Mouse (Mus musculus) lung, adult 2 months (tissue): ENCODE results near the gene Clptm1. TPM values are rescaled to one million over a fixed set of nuclear protein-coding genes. Genes with fewer than 3 reads are reported as not detected.

ENCODE experiments used
- DNase-seq: peaks from one replicate; pipeline ENCODE4 v3.0.0; 2022
- H3K4me1 ChIP-seq: fragments of 200-500 bp; 2 replicates; pipeline ENCODE4 v1.6.1; 2011; ENCODE audit warnings: low read length; ENCODE audit not compliant: control insufficient read depth, insufficient read depth
- H3K4me3 ChIP-seq: fragments of 200-500 bp; replicated peaks from 2 replicates; pipeline ENCODE3; 2011; ENCODE audit warnings: low read depth, mild to moderate bottlenecking, control low read depth, low read length; ENCODE audit errors: extremely low read depth
- CTCF ChIP-seq: fragments of 200-500 bp; IDR thresholded peaks from 2 replicates; pipeline ENCODE4 v1.5.1; 2011; ENCODE audit warnings: mild to moderate bottlenecking, low read length, control low read depth; ENCODE audit not compliant: insufficient read depth
- POLR2A ChIP-seq: fragments of 200-500 bp; IDR thresholded peaks from 2 replicates; pipeline ENCODE4 v1.6.1; 2011; ENCODE audit warnings: low read depth, mild to moderate bottlenecking, control low read depth, low read length, borderline replicate concordance; ENCODE audit errors: extremely low read depth
- WGBS: fragments of 180-500 bp; shearing (Covaris S2); methylation state at CpG from one replicate; pipeline ENCODE4 v1.1.7; 2018; 5-methylcytosine and 5-hydroxymethylcytosine counted together
- polyA plus RNA-seq: library from polyadenylated mRNA; depleted of rRNA; stranded (reverse); fragments of >200 nt; gene quantifications from 2 replicates; pipeline ENCODE4 v1.2.3, GENCODE M21; 2012; rRNA removed

Gene Clptm1
- polyA plus RNA-seq, 1 experiment: 143 TPM

DNA sequence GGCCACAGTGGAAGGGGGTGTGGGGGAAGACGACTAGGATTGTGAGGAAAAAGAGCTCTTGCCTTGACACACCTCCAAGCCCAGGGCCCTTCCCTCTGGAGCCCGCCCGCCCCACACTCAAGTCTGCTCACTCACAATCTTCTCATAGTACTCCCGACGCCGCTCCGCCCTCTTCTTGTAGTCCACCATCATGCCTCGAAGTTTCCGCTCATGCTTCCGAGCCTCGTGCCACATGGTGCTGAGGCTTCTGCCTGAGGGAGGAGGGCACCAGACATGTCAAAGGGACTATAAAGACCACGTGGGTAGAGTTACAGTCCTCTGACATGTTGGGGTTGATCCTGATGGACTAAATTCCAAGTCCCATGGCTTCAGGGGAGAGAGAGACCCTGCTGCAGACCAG is 61.8 kb downstream of the Clptm1 start:
- peaks cover 9% of the 10 kb centered on the region for H3K4me1 ChIP-seq
- WGBS: 74% methylated on average over 12 of the region's 12 CpGs
- TF ChIP-seq CTCF: no peak
- no peak for TF ChIP-seq POLR2A
- no peak for DNase-seq
- H3K4me3 ChIP-seq: no peak overlapping the region

DNA sequence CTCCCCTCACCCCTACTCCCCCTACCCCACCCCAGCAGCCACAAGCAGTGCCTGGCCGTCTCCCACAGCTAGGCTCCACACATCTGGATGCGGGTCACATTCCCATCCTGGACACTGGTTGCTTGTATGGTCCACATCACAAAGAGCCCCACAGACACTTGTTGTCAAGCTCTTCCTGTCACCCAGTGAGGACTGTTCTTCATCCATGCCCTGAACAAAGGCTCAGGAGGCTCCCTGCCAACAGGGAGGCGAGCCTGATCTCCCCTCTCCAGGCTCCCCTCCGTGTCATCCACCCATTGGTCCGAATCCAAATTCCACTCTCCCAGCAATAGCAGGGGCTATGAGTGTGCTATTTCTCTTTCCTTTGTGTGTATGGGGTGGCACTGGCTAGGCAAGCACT is 64.3 kb downstream of the Clptm1 start:
- TF ChIP-seq POLR2A (no peak), CTCF (no peak)
- WGBS: 40% methylated on average over 5 of the region's 5 CpGs
- no peak for DNase-seq
- Histone ChIP-seq H3K4me1 (peaks cover 9% of the 10 kb centered on the region), H3K4me3 (no peak overlapping the region)

DNA sequence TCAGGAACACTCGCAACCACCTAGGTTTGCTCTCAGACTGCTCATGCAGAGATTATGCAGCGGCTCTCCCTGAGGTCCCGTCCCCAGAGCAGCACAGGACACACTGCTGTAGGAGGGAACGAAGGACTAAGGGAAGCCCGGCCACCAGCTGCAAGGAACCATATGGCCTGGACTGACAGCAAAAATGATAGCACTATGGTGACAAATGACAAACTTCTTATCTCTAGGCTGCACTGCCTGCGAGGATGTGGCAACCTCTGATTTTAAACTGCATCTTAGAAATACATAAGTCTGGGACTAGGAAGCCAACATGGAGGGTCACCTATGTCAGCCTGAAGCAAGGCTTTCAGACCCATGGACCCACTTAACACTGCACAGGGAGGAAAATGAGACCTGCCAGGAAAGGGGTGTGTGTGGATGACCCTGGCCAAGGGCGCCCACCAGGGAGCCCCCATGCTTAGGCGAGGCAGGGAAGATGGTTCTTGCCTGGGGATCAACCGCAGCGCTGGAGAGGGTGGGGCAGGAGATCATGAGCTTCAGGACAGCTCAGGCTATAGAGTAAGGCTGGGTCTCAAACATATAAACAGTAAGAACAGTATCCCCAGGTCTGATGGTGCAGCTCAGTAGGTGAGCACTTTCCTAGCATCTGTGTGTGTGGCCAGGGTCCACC is 71.6 kb downstream of the Clptm1 start:
- Histone ChIP-seq H3K4me3 (no peak overlapping the region), H3K4me1 (no peaks in the 10 kb centered on the region)
- TF ChIP-seq POLR2A (no peak), CTCF (no peak)
- 84% methylated on average over 10 of the region's 10 CpGs for WGBS
- DNase-seq: no peak

DNA sequence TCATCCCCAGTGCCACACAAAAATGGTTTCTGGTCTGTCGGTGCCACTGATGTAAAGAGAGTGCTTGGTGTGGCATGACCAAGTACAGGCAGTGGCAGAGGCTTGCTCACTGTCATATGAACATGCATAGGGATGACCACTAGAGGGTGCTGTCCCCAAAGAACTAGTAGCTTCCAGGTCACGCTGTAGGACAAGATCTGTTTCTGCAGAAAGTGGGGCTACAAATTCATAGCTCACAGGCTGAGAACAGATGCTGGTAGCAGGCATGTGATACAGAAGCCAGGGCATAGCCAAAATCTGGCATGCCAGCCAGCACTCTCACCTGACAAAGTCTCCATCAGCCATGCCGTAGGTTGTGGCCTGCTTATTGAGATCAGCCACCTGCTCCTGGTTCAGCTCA is 74.9 kb downstream of the Clptm1 start:
- TF ChIP-seq POLR2A (no peak), CTCF (peak; percentile 74)
- WGBS: 54% methylated on average over 3 of the region's 3 CpGs
- Histone ChIP-seq H3K4me3 (no peak overlapping the region), H3K4me1 (no peaks in the 10 kb centered on the region)
- peak; percentile 59 for DNase-seq

DNA sequence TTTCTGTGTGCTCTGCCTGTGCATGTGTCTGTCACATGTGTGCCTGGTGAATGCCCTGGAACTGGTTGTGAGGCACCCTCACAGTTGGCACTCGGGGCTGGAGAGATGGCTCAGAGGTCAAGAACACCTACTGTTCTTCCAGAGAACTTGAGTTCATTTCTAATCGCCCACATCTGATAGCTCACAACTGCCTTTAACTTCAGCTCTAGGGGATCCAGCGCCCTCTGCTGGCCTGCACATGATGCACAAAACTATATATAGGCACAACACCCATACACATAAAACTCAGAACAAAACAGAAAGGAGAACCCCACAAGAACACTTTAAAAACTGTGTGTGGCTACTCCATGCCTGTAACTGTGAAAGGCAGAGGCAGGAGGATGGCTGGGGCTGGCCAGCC is 75.6 kb downstream of the Clptm1 start:
- Histone ChIP-seq H3K4me1 (no peaks in the 10 kb centered on the region), H3K4me3 (no peak overlapping the region)
- no peak for DNase-seq
- TF ChIP-seq CTCF (peak; percentile 52), POLR2A (no peak)
- 48% methylated on average over 3 of the region's 3 CpGs for WGBS

DNA sequence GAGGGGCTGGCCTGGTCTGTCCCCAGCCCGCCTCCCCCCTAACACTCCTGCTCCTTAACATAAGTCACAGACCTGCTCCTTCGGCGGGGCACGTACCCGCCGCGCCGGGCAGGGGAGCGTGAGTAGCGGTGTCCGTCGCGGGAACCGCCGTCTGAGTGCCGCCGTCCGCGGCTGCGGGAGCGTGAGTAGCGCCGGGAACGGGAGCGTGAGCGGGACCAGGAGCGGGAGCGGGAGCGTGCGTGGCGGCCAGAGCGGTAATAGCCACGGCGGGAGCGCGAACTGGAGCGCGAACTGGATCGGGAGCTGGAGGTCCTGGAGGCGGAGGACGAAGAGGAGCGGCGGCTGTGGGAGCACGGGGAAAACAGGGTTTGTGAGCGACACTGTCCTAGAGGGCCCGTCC is 78.6 kb downstream of the Clptm1 start:
- no peak for TF ChIP-seq POLR2A
- no peak for TF ChIP-seq CTCF
- Histone ChIP-seq H3K4me3 (no peak overlapping the region), H3K4me1 (no peaks in the 10 kb centered on the region)
- no peak for DNase-seq
- 88% methylated on average over 46 of the region's 46 CpGs for WGBS

Other genes starting within 250 kb of the Clptm1 start
- 29.2 and 34.3 TPM in 2 replicates for gene Mark4, start 206.2 kb downstream of the Clptm1 start, polyA plus RNA-seq
- gene Exoc3l2, start 201.7 kb downstream of the Clptm1 start, polyA plus RNA-seq: 2.7 and 3.4 TPM in 2 replicates
- gene Bloc1s3, start 156.7 kb downstream of the Clptm1 start, polyA plus RNA-seq: 12.2 and 12.9 TPM in 2 replicates
- gene Trappc6a, start 156.6 kb downstream of the Clptm1 start, polyA plus RNA-seq: 63.1 and 93.4 TPM in 2 replicates
- 0.62 and 17.3 TPM in 2 replicates for gene Nkpd1, start 147.2 kb downstream of the Clptm1 start, polyA plus RNA-seq
- gene Ppp1r37, start 102.0 kb downstream of the Clptm1 start, polyA plus RNA-seq: 113 and 121 TPM in 2 replicates
- gene Zfp296, start 87.7 kb downstream of the Clptm1 start, polyA plus RNA-seq: 4.3 and 5.0 TPM in 2 replicates
- 99.2 and 132 TPM in 2 replicates for gene Gemin7, start 87.4 kb downstream of the Clptm1 start, polyA plus RNA-seq
- gene Clasrp, start 60.5 kb downstream of the Clptm1 start, polyA plus RNA-seq: 96.1 and 134 TPM in 2 replicates
- gene Relb, start 35.6 kb downstream of the Clptm1 start, polyA plus RNA-seq: 32.5 and 34.9 TPM in 2 replicates
- 1.9 and 5.1 TPM in 2 replicates for gene Apoc2, start 12.9 kb upstream of the Clptm1 start, polyA plus RNA-seq
- not detected in 2 replicates for gene Gm44805, start 16.4 kb upstream of the Clptm1 start, polyA plus RNA-seq
- 1.1 and 1.4 TPM in 2 replicates for gene Apoc4, start 16.4 kb upstream of the Clptm1 start, polyA plus RNA-seq
- 25.9 and 29.2 TPM in 2 replicates for gene Apoc1, start 27.6 kb upstream of the Clptm1 start, polyA plus RNA-seq
- 815 and 1,134 TPM in 2 replicates for gene Apoe, start 34.2 kb upstream of the Clptm1 start, polyA plus RNA-seq
- gene Tomm40, start 50.4 kb upstream of the Clptm1 start, polyA plus RNA-seq: 46.0 and 51.3 TPM in 2 replicates
- 70.9 and 74.7 TPM in 2 replicates for gene Nectin2, start 85.5 kb upstream of the Clptm1 start, polyA plus RNA-seq
- gene Bcam, start 106.0 kb upstream of the Clptm1 start, polyA plus RNA-seq: 769 and 829 TPM in 2 replicates
- gene Cblc, start 131.8 kb upstream of the Clptm1 start, polyA plus RNA-seq: 16.1 and 21.9 TPM in 2 replicates
- 38.7 and 71.2 TPM in 2 replicates for gene Bcl3, start 157.7 kb upstream of the Clptm1 start, polyA plus RNA-seq
- gene Gm19345, start 187.0 kb upstream of the Clptm1 start, polyA plus RNA-seq: 0.52 TPM in 1 of 2 replicates, not detected in the other
- 0.90 and 2.5 TPM in 2 replicates for gene Ceacam16, start 196.3 kb upstream of the Clptm1 start, polyA plus RNA-seq
- 2.0 TPM in 1 of 2 replicates, not detected in the other for gene Ceacam19, start 222.9 kb upstream of the Clptm1 start, polyA plus RNA-seq